Mouse (Mus musculus): ENCODE measurements around the gene Ankrd33.

GRCm38 (mm10) chr15:101075150-101075549 lies 40.4 kb upstream of the Ankrd33 start:
- TF ChIP-seq POLR2A (IDR thresholded peaks at IDR 0.05; ENCODE audit: low read depth, low read length) = no peak
- peak; percentile 44 for TF ChIP-seq CTCF (conservative IDR thresholded peaks at IDR 0.05; ENCODE audit: insufficient read depth, insufficient read length, low read depth, low read length)
